Mouse (Mus musculus) ES-Bruce4 (cell line): ENCODE results near the gene Ttf1. TPM values are rescaled to one million over a fixed set of nuclear protein-coding genes. Genes with fewer than 3 reads are reported as not detected.
A peak's percentile ranks its signal among the peaks of the same experiment; 100 is the strongest.
"Not testable (repeated sequence)": the region's sequence is repeated elsewhere in the genome, so short reads cannot be mapped to it uniquely, and the experiment has no call there.

Experiments
- H3K27ac ChIP-seq: 2 replicates; pipeline ENCODE4 v1.5.1; 2012; ENCODE audit warnings: low read length, inconsistent platforms; ENCODE audit not compliant: insufficient read depth
- H3K27me3 ChIP-seq: 2 replicates; pipeline ENCODE4 v1.6.1; 2012; ENCODE audit warnings: mild to moderate bottlenecking, low read length, inconsistent platforms; ENCODE audit not compliant: control insufficient read depth, poor library complexity, insufficient read depth, severe bottlenecking
- H3K36me3 ChIP-seq: 2 replicates; pipeline ENCODE4 v1.6.1; 2012; ENCODE audit warnings: inconsistent platforms, mild to moderate bottlenecking, low read length, moderate library complexity; ENCODE audit not compliant: control insufficient read depth, poor library complexity, insufficient read depth, severe bottlenecking
- H3K4me1 ChIP-seq: one replicate; pipeline ENCODE4 v1.8.1; 2011; ENCODE audit warnings: low read length; ENCODE audit not compliant: control insufficient read depth, insufficient read depth
- H3K4me3 ChIP-seq: 2 replicates; pipeline ENCODE4 v1.5.1; 2011; ENCODE audit warnings: low read depth, mild to moderate bottlenecking, low read length
- H3K9ac ChIP-seq: 2 replicates; pipeline ENCODE4 v1.6.1; 2012; ENCODE audit warnings: low read depth, mild to moderate bottlenecking, inconsistent platforms; ENCODE audit not compliant: poor library complexity, severe bottlenecking
- H3K9me3 ChIP-seq: replicated peaks from 2 replicates; pipeline ENCODE4 v1.6.1; 2012; ENCODE audit warnings: mild to moderate bottlenecking, low read length, inconsistent platforms; ENCODE audit not compliant: control insufficient read depth, poor library complexity, insufficient read depth, severe bottlenecking
- CTCF ChIP-seq: IDR thresholded peaks from one replicate; pipeline ENCODE4 v1.8.1; 2011; ENCODE audit warnings: low read depth, low read length
- EP300 ChIP-seq: IDR thresholded peaks from 2 replicates; pipeline ENCODE4 v1.6.1; 2011; ENCODE audit warnings: low read depth, low read length; ENCODE audit not compliant: insufficient read depth
- POLR2A ChIP-seq: IDR thresholded peaks from one replicate; pipeline ENCODE4 v1.8.1; 2011; ENCODE audit warnings: low read length; ENCODE audit not compliant: insufficient read depth
- polyA plus RNA-seq: library from polyadenylated mRNA; stranded (reverse); fragments of >200 nt; gene quantifications from 2 replicates; pipeline ENCODE4 v1.2.4, GENCODE M21; 2011; ENCODE audit warnings: low read depth; ENCODE audit not compliant: missing spikeins, insufficient read depth, insufficient read length

The Ttf1 gene
- polyA plus RNA-seq, 1 experiment, result 33.9 TPM

GRCm38 (mm10) chr2:29096751-29097150 is 36.7 kb downstream of the Ttf1 start:
- TF ChIP-seq POLR2A, result no peak
- no peak for TF ChIP-seq CTCF
- TF ChIP-seq EP300, result no peak
- Histone ChIP-seq H3K27ac (peak overlapping the region; percentile 97), H3K9me3 (peaks cover 11% of the 10 kb centered on the region), H3K4me3 (no peak overlapping the region), H3K36me3 (no peaks in the 10 kb centered on the region), H3K27me3 (no peaks in the 10 kb centered on the region), H3K9ac (peak overlapping the region; percentile 49; the same call in 1 of the 2 replicates), H3K4me1 (peaks cover 8% of the 10 kb centered on the region)

GRCm38 (mm10) chr2:29097465-29097864 is 37.4 kb downstream of the Ttf1 start:
- Histone ChIP-seq H3K36me3 (no peaks in the 10 kb centered on the region), H3K4me3 (no peak overlapping the region), H3K4me1 (peaks cover 8% of the 10 kb centered on the region), H3K9me3 (peaks cover 18% of the 10 kb centered on the region), H3K27me3 (no peaks in the 10 kb centered on the region), H3K27ac (peak overlapping the region; percentile 97), H3K9ac (no peak overlapping the region)
- TF ChIP-seq POLR2A (no peak), CTCF (no peak), EP300 (no peak)

- not testable (repeated sequence) for H3K4me3 ChIP-seq, H3K4me1 ChIP-seq, H3K36me3 ChIP-seq, H3K27me3 ChIP-seq, H3K9ac ChIP-seq
- H3K9me3 ChIP-seq, result peaks cover 21% of the 10 kb centered on the region
- peak overlapping the region; percentile 97; the same call in 1 of the 2 replicates for H3K27ac ChIP-seq
Measured at GRCm38 (mm10) chr2:29097955-29098354, 37.9 kb downstream of the Ttf1 start.

- TF ChIP-seq EP300 (no peak), CTCF (no peak), POLR2A (no peak)
- peaks cover 21% of the 10 kb centered on the region for H3K9me3 ChIP-seq
- peak overlapping the region; percentile 2; the same call in 1 of the 2 replicates for H3K27ac ChIP-seq
- no peak overlapping the region for H3K4me3 ChIP-seq
- H3K9ac ChIP-seq, result no peak overlapping the region
- no peaks in the 10 kb centered on the region for H3K27me3 ChIP-seq
- H3K4me1 ChIP-seq, result peaks cover 8% of the 10 kb centered on the region
- no peaks in the 10 kb centered on the region for H3K36me3 ChIP-seq
Measured at GRCm38 (mm10) chr2:29098786-29099185, 38.7 kb downstream of the Ttf1 start.

- peak overlapping the region; percentile 82 for H3K27ac ChIP-seq
- TF ChIP-seq POLR2A, result no peak
- no peak for TF ChIP-seq EP300
- TF ChIP-seq CTCF, result no peak
- peak overlapping the region; percentile 39 for H3K4me3 ChIP-seq
- peaks cover 15% of the 10 kb centered on the region for H3K9me3 ChIP-seq
- no peaks in the 10 kb centered on the region for H3K36me3 ChIP-seq
- H3K27me3 ChIP-seq, result no peaks in the 10 kb centered on the region
- peaks cover 8% of the 10 kb centered on the region for H3K4me1 ChIP-seq
- peak overlapping the region; percentile 42 for H3K9ac ChIP-seq
Measured at GRCm38 (mm10) chr2:29099646-29100045, 39.6 kb downstream of the Ttf1 start.

GRCm38 (mm10) chr2:29100822-29101534 is 40.9 kb downstream of the Ttf1 start:
- TF ChIP-seq POLR2A, result no peak
- TF ChIP-seq EP300, result no peak
- no peak for TF ChIP-seq CTCF
- no peaks in the 10 kb centered on the region for H3K27me3 ChIP-seq
- peaks cover 15% of the 10 kb centered on the region for H3K9me3 ChIP-seq
- peak overlapping the region; percentile 68 for H3K27ac ChIP-seq
- H3K9ac ChIP-seq, result no peak overlapping the region
- H3K4me3 ChIP-seq, result no peak overlapping the region
- no peaks in the 10 kb centered on the region for H3K36me3 ChIP-seq
- H3K4me1 ChIP-seq, result peaks cover 10% of the 10 kb centered on the region

- H3K4me1 ChIP-seq, H3K4me3 ChIP-seq, H3K27me3 ChIP-seq, H3K9ac ChIP-seq, H3K36me3 ChIP-seq: not testable (repeated sequence)
- Histone ChIP-seq H3K27ac (peak overlapping the region; percentile 55), H3K9me3 (peaks cover 15% of the 10 kb centered on the region)
Measured at GRCm38 (mm10) chr2:29102416-29103377, 42.6 kb downstream of the Ttf1 start.
